Mouse (Mus musculus): ENCODE measurements at regions not wholly inside any gene's neighbourhood (a gene's known extent, or its start where the extent isn't known, plus 50 kb on each side); places are given as distances from the start of the nearest gene placed in this dataset.

DNA sequence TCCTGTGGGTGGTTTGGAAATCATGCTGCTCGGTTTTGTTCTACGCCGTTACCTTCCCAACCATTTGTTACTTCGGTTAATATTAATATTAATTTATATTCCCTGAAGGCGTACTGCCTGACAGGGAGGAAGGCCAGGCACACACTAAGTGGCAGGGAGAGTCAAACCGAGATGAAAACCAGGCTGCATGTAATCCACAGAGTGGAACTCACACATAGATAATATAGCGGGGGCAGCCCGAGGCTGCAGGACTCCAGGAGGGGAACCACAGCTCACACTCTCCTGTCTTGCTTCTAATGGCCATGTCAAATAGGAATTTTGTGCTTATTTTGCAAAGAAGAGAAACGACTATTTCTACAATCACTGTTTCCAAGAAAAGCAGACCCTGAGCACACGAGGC is 161.3 kb upstream of the Ncam1 start:
- DNase-seq (ENCODE audit: extremely low read depth, insufficient read length, low spot score): no peak

DNA sequence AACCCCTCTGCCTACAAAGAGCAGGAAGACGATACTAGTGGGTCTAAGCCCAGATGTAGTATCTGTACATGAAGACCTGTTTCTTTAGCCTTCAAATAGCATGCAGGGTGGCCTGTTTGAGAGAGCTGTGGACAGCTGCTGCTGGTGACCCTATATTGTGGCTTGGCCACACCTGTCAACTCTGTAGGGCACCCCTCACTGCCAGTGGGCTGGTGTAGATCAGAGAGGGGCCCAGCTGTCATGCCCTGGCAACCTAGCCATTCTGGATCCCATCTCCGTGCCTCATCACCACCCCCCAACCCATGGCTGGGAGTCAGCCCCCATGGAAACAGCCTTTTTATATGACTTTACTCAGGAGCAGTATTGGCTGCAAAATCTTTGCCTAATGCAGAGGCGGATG is 160.2 kb upstream of the Ncam1 start:
- no peak for DNase-seq (ENCODE audit: extremely low read depth, insufficient read length, low spot score)

DNA sequence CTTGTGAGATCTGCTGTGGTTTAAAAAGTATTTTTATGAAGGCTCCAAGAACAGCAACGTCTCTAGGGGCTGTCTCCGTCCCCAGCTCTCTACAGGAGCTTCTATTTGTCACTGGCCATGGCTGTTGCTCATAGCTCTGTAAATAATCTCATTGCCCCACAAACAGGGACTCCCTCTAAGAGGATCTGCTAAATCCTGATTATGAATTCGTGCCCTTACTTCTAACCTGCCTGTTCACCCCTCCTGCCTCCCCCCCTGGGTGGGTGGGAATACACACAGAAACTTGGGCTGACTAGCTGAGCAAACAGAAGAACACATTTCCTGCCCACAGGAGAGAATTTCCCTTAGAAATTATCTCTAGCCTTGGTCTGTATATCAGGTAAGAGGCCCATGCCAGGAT is 155.9 kb upstream of the Ncam1 start:
- DNase-seq (ENCODE audit: extremely low read depth, insufficient read length, low spot score): no peak

DNA sequence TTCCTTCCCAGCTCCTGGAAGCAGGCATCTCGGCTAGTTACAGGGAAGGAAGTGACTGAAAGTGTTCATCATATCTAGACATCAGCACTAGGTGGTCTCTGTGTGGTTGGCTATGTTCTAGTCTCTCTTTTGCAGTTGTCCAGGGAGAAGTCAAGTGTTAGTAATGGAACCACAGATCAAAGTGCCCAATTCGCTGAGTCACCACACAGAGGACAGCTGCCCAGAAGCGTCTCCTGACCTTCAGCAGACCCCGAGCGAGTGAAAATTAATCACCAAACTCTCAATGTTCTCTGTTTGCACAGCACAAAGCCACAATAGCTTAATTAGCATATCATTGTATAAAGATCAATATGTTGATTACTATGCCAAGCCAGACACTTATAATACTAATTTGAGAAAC is 151.6 kb upstream of the Ncam1 start:
- no peak for DNase-seq (ENCODE audit: extremely low read depth, insufficient read length, low spot score)

DNA sequence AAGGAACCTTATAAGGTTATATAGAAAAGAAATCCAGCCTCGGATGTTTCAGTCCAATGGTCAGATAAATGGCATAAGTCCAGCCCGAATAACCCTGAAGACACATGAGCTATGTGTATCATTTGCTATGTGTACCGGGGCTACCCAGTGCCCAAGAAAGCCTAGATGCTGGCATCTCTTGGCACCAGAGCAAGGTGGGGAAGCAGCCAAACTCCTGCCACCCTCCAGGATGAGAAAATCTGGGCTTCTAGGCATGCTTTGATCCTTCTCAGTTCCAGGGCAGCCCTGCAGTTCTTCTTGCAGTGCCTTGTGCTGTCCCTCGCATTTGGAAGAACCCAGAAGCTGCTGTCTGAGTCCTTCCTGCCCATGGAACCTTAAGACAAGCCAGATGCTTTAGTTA is 149.8 kb upstream of the Ncam1 start:
- DNase-seq (ENCODE audit: extremely low read depth, insufficient read length, low spot score): no peak

DNA sequence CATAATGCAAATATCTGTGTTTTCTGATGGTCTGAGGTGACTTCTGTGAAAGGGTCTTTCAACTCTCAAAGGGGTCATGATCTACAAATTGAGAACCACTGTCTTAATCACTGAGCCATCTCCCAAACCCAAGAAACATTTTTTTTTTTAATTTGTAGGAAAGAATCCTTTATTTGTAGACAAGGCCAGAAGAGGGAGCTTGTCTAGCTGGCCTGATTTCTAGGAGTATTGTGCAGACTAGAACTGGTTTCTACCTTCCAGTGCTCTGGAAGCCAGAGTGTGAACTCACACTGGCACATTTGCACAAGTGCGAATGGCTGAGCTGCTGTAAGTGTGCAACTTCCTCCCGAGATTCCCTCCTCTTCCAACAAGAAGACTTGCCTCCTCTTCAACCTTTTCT is 148.1 kb upstream of the Ncam1 start:
- no peak for DNase-seq (ENCODE audit: extremely low read depth, insufficient read length, low spot score)

DNA sequence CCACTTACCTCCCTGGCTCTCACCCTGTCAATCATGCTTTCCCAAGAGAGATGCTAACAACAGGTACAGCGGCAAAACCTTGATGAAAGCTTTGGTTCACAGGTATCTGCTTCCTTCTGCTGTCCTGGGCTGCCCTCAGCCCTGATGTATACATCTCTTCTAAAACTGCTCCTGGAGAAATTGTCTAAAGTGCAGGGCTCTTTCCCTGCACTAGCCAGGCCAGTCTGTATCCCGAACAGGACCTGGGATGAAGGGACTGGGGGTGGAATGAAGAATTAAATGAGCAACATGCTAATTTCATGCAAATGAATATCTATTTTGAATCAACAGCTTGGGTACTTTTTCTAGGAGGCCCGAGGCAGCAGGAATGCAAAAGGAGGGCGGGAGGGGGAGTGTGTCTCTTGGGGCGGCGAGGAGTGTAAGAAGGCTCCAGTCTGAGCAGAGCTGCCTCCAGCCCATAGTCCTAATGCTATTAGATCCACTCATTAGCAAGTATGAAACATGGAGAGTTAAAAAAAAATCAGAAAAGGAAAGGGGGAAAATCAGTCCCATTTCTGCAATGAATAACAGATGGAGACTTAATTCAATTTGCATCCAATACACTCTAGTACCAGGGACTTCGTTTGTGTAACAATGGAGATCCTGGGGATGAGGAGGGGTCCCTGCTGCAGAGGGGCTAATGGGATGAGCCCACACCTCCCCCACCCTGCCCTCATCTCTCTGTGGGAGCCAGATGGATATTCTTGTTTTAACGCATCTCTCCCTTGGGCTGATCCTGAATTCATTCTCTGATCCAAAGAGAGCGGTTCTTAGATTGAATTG is 137.0 kb upstream of the Ncam1 start:
- DNase-seq (ENCODE audit: extremely low read depth, insufficient read length, low spot score): no peak

DNA sequence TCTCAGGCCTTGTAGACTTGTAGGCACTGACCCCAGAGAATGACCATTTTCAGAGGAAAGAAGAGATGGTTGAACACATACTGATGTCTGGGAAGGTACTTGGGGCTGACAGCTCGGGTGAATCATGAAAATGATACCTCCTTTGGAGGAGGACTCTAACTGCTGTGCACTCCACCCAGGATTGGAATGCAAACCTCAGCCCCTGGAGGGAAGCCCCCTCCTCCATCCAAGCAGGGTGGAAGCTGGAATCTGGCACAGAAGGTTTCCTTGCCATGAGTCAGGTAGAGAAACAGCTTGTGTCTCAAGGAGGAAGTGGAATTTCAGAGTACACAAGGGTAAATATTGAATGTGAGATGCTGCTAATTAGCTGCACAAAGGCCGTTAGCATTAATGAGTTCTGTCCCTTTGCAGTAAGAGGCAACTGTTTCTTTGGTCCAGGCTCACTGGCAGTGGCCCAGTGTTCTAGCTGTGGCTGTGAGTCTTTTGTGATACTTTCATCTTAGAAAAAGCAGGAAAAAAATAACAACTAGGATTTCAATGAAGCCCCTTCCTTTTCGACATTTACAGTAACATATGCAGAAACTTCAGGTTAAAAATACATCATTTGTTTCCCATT is 129.4 kb upstream of the Ncam1 start:
- no peak for DNase-seq (ENCODE audit: extremely low read depth, insufficient read length, low spot score)

DNA sequence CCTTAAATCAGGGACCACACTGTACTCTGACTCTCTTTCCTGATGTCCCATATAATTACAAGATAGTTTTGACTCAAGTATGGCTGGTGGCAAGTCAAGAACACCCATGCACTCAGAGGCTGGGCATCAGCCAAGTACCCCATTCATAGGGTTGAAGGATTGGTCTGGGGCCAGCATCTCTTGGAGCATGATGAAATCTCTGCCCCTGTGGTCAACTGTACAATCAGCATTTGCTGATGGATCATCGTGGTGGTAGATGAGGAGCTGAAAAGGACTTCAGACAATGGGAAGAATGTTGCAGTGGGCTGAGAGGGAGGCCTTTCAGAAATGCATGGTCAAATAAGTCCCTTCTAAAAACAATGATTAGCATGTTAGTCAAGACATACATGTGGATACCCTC is 128.6 kb upstream of the Ncam1 start:
- DNase-seq (ENCODE audit: extremely low read depth, insufficient read length, low spot score): no peak

DNA sequence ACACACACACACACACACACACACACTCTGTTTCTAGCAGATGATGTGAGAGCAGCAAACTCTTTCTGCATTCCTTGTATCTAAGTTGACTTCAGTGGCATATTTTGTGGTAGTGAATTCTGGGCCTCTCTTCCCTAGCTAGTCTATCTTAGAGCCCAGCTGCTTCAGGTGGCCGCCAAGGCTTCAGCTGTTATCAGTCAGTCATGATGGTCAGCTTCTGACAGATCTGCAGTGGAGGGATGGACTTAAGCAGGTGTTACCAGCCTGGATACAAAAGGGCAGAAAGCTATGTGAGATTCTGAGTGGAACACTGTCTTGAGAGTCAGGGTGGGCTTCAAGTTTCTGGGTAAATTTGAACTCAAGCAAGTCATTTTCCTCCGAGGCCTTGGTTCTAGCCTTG is 127.1 kb upstream of the Ncam1 start:
- DNase-seq (ENCODE audit: extremely low read depth, insufficient read length, low spot score): no peak

DNA sequence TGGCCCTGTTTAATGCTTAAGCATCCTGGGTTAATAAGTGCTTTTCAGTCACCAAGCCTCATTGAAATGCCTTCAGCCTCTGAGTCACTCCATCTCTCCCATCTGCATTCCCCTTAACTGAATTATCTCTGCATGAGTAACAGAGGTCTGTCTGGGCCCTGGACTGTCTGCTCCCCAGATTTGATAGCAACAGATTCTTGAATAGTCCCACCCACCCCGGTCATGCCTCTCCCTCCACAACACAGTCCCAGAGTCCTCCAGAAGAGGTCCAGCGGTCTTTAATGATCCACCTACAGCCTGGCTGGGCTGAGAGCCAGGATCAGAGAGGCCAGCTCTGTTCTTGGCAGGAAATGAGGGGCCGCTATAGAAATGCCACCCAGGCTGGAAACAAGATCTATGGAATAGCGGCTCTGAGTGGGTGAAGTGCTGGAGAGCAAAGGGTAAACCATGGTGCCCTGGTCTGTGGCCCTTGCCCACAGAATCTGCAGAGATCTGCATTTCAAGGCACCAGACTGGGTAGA is 125.3 kb upstream of the Ncam1 start:
- no peak for DNase-seq (ENCODE audit: extremely low read depth, insufficient read length, low spot score)

DNA sequence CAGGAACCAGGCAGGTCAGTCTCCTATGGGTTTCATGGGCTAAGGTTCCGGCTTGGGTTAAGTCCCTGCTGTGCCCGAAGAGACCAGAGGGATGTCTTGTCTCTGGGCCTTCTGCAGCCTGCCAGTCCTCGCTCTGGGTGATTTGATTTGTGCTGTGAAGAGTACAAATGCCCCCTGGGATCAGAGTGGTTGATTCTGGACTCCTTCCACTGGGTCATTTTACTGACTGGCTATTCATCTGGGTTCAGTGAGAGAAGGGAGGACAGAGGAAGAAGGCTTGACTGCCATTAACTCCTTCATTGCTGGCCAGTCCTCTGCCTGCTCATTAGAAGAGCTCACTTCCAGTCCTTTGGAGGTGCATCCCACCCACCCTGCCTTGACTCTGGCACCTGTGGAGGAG is 124.0 kb upstream of the Ncam1 start:
- no peak for DNase-seq (ENCODE audit: extremely low read depth, insufficient read length, low spot score)

DNA sequence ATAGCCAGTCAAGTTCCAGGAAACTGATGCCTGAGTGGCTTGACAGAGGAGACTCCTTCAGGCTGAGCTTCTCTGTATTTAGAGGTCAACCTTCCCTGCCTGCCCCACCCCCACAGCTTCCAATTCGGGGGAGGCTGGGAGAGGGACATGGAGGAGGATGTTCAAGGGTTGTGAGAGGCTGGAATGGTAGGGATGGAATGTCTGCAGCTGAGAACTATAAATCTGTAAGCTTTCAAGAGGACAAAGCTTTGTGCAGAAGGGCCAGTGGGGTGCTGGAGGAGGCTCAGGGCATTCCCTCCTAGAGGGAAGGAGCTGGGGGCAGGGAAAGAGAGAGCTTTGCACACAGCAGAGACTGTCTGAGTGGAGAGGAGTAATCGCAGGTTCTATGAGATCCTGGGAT is 123.4 kb upstream of the Ncam1 start:
- no peak for DNase-seq (ENCODE audit: extremely low read depth, insufficient read length, low spot score)

DNA sequence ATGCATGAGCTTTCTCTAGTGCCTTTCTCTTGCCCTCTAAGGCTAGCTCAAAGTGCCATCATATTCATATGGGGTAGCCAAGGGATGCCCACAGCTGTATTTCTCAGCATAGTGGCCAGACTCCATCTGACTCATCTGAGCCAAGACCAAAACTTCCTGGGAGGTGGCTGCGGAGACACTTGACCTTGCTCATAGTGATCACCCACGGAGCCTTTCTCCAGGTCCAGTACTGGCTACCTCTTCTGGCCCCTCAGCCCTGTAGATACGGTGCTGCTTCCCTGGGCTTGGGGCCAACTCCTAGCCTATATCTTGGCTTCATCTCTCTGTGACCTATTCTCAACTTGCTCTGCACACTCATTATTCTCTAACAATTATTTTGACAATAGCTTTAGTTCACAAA is 122.6 kb upstream of the Ncam1 start:
- no peak for DNase-seq (ENCODE audit: extremely low read depth, insufficient read length, low spot score)

DNA sequence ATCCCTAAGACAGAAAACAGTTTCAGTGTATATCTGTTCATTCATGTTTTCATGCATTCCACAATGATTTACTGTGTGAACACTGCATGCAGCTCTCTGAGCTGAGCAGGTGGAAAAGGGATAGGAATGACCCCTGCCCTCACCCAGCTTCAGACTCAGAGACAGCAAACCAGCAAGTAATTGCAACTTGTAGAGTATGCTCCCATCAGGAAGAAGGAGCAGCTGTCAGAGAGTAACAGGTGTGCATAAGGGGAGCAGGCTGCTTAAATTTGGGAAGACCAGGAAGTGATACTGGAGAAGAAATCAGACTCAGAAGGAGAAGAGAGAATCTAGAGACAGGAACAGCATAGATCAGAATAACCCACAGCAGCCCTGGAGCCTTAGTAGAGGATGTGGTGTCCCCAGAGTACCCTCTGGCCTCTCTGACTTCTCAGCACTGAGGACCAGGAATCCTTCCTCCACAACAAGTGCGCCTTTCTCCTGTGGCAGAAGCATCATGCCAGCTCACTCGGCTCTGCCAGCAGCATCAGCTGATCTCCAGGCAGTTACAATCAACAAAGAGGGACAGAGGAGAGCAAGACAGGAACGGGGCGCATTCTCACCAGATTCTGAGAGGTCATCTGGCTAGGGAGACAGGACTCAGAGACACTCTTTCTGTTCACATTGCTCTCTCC is 116.5 kb upstream of the Ncam1 start:
- no peak for DNase-seq (ENCODE audit: extremely low read depth, insufficient read length, low spot score)

DNA sequence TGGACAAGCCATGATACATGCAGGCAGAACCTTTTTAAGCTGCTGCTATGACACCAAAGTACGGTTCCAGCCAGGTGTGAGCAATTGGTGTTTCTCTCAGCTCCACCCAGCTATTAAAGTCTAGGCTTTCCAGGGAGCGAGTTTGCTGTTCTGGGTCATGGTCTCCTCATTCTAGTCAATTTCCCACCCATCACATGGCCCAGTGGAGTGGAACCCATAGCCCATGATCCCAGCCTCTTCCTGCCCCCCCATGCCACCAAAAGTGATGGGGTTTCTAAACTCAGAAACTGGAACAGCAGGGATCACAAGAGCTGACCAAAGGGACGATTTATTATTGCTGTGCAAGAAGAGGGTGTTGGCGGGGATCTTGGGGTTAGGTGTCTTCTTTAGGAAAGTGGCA is 115.0 kb upstream of the Ncam1 start:
- no peak for DNase-seq (ENCODE audit: extremely low read depth, insufficient read length, low spot score)

DNA sequence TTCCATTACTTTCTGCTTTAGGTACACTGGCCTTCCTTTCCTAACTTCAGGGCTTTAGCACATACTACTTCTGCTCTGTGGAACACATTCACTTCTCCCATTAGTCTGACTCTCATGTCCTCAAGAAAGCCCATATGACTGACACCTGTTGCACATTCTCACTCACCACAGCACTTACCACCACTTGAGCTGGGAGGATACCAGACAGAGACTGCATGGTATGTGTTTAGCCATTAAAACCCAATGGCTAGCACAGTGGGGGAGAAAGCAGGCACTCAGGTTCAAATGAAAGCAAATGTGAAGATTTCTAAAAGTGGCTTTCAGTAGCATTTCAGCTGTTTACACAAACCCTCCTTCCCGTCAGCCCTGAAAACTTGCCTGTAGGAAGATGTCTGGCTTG is 113.6 kb upstream of the Ncam1 start:
- no peak for DNase-seq (ENCODE audit: extremely low read depth, insufficient read length, low spot score)

DNA sequence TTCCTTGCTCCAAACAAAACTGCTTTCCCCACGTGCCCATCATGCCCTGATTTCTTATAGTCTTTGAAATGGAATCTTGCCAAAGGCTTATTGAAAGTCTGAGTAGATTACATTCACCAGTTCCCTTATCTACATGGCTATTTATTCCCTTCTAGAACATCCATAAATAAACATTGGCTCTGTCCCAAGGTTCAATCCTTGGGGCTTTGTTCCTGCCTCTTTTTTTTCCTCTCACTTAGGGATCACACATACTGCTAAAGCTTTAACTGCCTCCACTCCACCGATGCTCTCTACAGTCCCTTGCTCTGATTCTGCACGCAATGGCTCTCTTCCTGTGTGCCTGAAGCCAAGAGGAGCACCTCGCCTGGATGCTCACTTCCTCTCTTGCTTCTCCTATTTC is 107.6 kb upstream of the Ncam1 start:
- no peak for DNase-seq (ENCODE audit: extremely low read depth, insufficient read length, low spot score)

DNA sequence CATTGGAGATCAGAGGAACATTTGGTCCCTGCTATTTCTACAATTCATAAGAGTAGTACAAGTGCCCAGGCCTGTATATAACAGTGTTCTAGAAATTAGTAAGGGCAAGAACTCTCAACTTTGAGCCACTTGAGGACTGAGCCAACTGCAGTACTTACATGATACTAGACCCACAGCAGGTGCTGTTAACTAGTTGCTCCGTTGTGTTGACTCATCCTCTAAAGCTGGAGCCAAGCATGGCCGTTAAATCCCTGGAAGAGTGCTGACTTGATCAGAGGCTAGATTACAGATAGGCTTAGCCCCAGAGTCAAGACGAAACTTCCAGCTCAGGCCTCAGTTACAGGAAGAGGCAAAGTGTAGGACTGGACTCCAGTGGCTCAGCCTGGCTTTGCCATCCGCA is 107.0 kb upstream of the Ncam1 start:
- DNase-seq (ENCODE audit: extremely low read depth, insufficient read length, low spot score): no peak

DNA sequence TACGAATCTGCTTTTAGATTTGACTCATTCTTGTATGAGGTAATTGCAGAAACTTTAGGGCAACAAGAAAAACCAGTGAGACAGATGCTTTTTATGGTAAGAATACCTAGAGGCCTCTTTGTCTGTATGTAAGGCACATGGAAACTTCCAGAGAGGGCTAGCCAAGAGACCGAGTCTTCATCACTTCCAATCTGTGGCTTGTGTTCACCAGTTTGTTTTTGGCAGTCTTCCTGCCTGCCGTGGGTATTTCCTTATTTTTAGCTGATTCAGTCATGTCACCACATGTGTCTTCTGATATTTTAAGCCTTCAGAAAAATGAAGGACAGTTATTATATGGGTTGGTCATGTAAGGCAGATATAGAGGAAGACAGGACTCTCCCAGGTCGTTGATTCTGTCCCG is 100.2 kb upstream of the Ncam1 start:
- DNase-seq (ENCODE audit: extremely low read depth, insufficient read length, low spot score): no peak

DNA sequence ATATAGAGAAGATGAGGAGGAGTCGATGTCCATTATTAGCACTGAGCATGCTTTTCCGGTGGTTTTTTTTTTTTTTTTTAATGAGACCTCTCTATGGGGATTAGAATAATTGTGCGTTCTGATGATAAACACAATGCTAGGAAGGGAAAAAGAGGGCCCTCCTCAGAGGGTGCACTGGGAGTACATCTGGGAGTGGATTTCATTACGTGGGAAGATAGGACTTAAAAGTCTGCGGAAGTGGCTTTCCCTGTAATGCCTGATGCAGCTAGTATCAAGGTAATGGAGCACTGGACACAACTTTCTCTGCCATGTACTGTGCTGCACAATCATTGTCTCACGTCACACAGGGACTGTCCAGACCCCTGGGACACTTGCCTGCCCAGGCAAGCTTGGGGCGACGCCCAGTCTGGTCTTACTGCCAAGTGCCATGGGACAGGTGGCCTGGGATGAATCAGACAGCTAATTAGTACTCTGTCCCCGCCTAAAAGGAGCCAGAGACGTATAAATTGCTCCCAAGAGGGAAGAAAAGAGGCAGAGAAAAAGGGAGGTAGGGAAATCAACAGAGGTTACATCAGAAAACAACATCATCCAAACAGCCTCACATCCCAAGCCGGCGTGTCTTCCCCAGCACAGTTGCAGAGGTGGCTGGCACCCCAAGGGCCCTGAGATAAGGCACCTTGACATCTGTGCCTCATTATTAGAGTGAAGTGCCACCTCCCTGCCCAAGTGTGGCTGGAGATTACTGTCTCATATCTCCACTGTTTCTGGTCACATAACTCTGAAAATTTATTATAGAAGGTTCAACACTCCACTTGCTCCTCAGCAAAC is 86.0 kb upstream of the Ncam1 start:
- DNase-seq (ENCODE audit: extremely low read depth, insufficient read length, low spot score): no peak
